Mouse (Mus musculus): ENCODE measurements around the gene Sept9. TPM values are rescaled to one million over a fixed set of nuclear protein-coding genes. Genes with fewer than 3 reads are reported as not detected.
"Not testable (repeated sequence)": the region's sequence is repeated elsewhere in the genome, so short reads cannot be mapped to it uniquely, and the experiment has no call there.

Gene Sept9
- polyA plus RNA-seq, 2 experiments from 2014 or later = 265 to 345 TPM

- ATAC-seq = peak; percentile 8
Measured at GRCm38 (mm10) chr11:117316441-117317331, 117.2 kb downstream of the Sept9 start.

- ATAC-seq = no peak
Measured at GRCm38 (mm10) chr11:117317429-117318101, 118.1 kb downstream of the Sept9 start.

- ATAC-seq = no peak
Measured at GRCm38 (mm10) chr11:117318202-117318601, 118.7 kb downstream of the Sept9 start.

GRCm38 (mm10) chr11:117318731-117319542 is 119.5 kb downstream of the Sept9 start:
- ATAC-seq = peak; percentile 63

- ATAC-seq = peak; percentile 24
Measured at GRCm38 (mm10) chr11:117319543-117320335, 120.3 kb downstream of the Sept9 start.

GRCm38 (mm10) chr11:117320482-117320881 is 121.0 kb downstream of the Sept9 start:
- no peak for ATAC-seq

GRCm38 (mm10) chr11:117321311-117321971 is 122.0 kb downstream of the Sept9 start:
- no peak for ATAC-seq

- ATAC-seq = no peak
Measured at GRCm38 (mm10) chr11:117322311-117322710, 122.8 kb downstream of the Sept9 start.

GRCm38 (mm10) chr11:117322730-117323579 is 123.5 kb downstream of the Sept9 start:
- no peak for ATAC-seq

GRCm38 (mm10) chr11:117323976-117324574 is 124.6 kb downstream of the Sept9 start:
- ATAC-seq = no peak

- ATAC-seq = not testable (repeated sequence)
Measured at GRCm38 (mm10) chr11:117324718-117325117, 125.3 kb downstream of the Sept9 start.

GRCm38 (mm10) chr11:117325131-117325467 is 125.6 kb downstream of the Sept9 start:
- no peak for ATAC-seq

GRCm38 (mm10) chr11:117325468-117326139 is 126.1 kb downstream of the Sept9 start:
- peak; percentile 79 for ATAC-seq

GRCm38 (mm10) chr11:117326140-117326725 is 126.8 kb downstream of the Sept9 start:
- ATAC-seq = no peak

GRCm38 (mm10) chr11:117326867-117327600 is 127.6 kb downstream of the Sept9 start:
- peak; percentile 28 for ATAC-seq

- peak; percentile 6 for ATAC-seq
Measured at GRCm38 (mm10) chr11:117327633-117328032, 128.2 kb downstream of the Sept9 start.

GRCm38 (mm10) chr11:117330076-117330950 is 130.9 kb downstream of the Sept9 start:
- ATAC-seq = no peak

- no peak for ATAC-seq
Measured at GRCm38 (mm10) chr11:117330951-117331254, 131.4 kb downstream of the Sept9 start.
